Mouse (Mus musculus) urinary bladder, postnatal 36 days (tissue): Measurements from ENCODE around the gene Mtx3.
"Not testable (repeated sequence)": the region's sequence is repeated elsewhere in the genome, so short reads cannot be mapped to it uniquely, and the experiment has no call there.

Experiments used
- DNase-seq, 2 experiments: peaks; one replicate each; pipeline ENCODE4 v3.0.0; 2022; ENCODE audit warnings: low spot score in 2 of 2, mixed read lengths in 1 of 2

Gene Mtx3

DNA sequence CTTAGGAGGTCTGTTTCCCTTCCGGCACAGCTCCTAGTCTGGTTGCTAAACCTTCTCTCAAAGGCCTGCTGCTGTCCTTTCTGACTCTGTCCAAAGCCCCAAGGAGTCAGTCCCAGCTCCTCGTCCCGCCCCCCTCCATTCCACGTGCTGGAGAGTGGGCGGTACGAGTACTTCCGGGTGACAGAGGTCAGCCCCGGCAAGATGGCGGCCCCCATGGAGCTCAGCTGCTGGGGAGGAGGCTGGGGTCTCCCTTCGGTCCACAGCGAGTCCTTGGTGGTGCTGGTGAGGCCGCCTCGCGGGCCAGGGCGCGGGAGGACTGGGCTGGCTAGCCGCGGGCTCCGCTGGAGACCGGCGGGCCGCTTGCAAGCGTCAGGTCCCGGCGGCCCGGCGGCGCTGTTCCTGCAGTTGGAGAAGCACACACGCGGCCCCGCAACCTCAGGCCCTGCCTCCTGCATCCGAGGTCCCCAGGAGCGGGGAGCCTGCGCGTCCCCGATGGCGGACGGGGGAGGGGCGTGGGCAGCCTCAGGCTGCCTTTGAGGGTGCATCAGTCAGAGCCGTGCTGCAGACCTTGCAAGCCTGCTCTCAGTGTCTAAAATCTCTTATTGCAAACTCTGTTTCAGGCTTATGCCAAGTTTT, at the start of gene Mtx3:
TSS of gene Mtx3 (plus strand) at position 175 of the 636 bp plus-strand sequence.
- peak; percentile 71 to 77 for DNase-seq

- no peak for DNase-seq
Measured at GRCm38 (mm10) chr13:92798830-92799229, 45.7 kb upstream of the Mtx3 start.

GRCm38 (mm10) chr13:92799306-92799925, 45.1 kb upstream of the Mtx3 start:
- no peak for DNase-seq

DNA sequence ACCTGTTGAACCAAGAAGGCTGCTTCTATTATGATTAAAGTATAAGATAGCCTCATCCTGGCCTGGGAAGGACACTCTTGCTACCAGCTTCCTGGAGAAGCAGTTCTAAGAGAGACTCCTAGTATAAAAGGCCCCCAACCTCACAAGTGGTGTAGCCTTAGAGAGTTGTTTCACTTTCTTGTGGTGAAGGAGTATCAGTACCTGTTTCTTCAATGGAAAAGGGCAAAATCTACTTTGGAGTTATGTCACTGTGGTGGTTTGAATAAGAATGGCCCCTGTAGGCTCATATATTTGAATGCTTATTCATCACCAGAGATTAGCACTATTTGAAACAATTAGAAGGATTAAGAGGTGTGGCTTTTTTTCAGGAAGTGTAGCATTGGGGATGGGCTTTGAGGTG, 37.8 kb upstream of the Mtx3 start:
- no peak for DNase-seq

DNA sequence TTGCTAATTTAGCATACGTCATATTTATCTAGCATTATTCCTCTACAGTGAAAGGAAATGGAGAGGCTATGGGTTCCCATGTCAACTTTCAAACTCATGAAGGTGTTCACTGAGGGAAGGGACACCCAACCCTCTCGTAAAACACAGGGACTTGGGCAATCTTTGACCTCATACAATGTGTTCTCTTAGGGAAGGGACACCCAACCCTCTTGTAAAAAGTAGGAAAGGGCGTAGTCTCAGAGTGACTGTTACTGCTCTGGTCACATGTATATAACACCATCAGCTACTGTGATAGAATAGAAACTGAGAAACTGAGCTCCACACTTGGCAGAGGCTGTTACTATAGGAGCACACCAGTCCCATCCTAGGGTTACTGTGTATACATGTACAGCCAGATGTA, 36.7 kb upstream of the Mtx3 start:
- DNase-seq = no peak

DNA sequence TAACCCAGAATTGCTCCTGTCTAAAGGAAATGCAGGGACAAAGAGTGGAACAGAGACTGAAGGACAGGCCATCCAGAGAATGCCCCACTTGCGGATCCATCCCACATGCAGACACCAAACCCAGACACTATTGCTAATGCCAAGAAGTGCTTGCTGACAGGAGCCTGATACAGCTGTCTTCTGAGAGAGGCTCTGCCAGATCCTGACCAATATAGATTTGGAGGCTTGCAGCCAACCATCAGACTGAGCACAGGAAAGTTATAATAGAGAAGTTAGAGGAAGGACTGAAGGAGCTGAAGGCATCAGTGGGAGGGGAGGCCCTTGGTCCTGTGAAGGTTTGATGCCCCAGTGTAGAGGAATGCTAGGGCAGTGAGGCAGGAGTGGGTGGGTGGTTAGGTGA, 34.0 kb upstream of the Mtx3 start:
- not testable (repeated sequence) for DNase-seq

GRCm38 (mm10) chr13:92816329-92816728, 28.2 kb upstream of the Mtx3 start:
- DNase-seq = no peak

- DNase-seq = no peak
Measured at GRCm38 (mm10) chr13:92817357-92817756, 27.2 kb upstream of the Mtx3 start.

GRCm38 (mm10) chr13:92828820-92829219, 15.7 kb upstream of the Mtx3 start:
- no peak for DNase-seq

DNA sequence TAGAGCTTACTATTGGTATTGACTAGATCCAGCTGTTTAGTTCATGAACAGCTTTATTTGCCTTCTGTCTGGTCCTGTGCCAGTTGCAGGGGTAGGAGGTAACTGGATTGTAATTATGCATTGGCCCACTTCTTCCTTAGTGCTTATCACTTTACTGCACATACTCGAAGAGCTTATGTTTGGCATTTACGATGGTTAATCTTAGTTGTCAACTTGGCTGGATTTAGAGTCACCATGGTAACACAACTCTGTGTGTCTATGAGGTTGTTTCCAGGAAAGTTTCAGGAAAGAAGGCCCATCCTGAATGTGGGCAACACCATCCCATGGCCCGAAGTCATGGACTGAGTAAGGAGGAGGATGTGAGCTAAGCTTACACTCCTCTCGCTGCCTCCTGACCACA, 11.4 kb upstream of the Mtx3 start:
- DNase-seq = no peak

DNA sequence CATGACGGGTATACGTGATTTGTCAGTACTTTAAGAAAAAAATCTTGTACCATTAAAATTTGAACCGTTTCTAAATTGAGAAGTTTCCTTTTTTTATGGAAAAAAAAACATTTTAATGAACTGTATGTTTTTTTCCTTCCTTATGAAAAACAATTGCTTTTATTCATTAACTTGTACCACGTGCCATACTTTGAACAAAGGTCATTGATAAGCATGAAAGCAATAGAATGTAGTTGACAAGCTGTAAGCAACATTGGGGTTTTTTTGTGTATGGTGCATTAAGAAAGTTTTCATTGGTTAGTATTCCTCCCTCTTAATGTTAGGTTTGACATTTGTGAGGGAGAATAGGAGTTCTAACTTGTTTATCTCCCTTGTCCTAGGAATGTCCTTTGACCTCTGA, 1.9 kb downstream of the Mtx3 start:
- no peak for DNase-seq

- DNase-seq = no peak
Measured at GRCm38 (mm10) chr13:92847336-92847735, 2.8 kb downstream of the Mtx3 start.

- DNase-seq = no peak
Measured at GRCm38 (mm10) chr13:92848002-92848401, 3.4 kb downstream of the Mtx3 start.

DNA sequence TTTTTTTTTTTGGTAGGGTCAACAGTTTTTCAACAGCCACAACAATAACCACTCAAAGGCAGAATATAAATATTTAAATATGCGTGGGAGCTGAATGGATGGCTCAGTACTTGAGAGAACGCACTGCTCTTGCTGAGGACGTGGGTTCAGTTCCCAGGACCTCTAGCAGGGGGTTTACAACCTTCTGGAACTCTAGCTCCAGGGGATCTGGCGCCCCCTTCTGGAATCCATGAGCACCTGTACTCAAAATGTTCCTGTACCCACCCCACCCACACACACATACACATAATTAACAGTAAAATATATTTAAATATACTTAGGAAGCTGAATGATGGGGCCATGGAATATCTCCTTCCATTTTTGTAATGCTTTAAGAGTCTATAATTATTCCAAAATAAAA, 11.3 kb downstream of the Mtx3 start:
- no peak for DNase-seq

GRCm38 (mm10) chr13:92858808-92859207, 14.2 kb downstream of the Mtx3 start:
- DNase-seq = no peak

GRCm38 (mm10) chr13:92859959-92860358, 15.4 kb downstream of the Mtx3 start:
- DNase-seq = no peak

GRCm38 (mm10) chr13:92865358-92865757, 20.8 kb downstream of the Mtx3 start:
- DNase-seq = no peak

- no peak for DNase-seq
Measured at GRCm38 (mm10) chr13:92866680-92867079, 22.1 kb downstream of the Mtx3 start.

- no peak for DNase-seq
Measured at GRCm38 (mm10) chr13:92879514-92879913, 35.0 kb downstream of the Mtx3 start.

- no peak for DNase-seq
Measured at GRCm38 (mm10) chr13:92879933-92880332, 35.4 kb downstream of the Mtx3 start.

DNA sequence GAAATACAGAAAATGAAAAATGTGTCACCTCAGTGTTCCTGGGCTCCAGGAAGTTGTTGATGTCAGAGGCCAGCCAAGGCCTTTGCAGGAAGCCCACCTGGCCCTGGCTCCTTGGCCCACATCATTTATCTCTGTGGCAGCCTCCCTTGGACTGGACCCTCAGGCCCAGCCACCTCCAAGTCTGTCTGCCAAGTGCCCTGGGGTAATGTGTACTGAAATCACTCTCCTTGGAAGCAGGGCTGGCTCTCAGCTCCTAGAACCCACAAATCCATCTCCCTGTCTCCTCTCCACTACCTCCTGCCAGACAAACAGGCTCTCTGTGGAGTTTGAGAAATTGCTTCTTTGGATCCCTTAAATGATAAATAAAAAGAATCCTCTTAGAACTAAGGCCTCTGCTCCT, 36.0 kb downstream of the Mtx3 start:
- DNase-seq = no peak

DNA sequence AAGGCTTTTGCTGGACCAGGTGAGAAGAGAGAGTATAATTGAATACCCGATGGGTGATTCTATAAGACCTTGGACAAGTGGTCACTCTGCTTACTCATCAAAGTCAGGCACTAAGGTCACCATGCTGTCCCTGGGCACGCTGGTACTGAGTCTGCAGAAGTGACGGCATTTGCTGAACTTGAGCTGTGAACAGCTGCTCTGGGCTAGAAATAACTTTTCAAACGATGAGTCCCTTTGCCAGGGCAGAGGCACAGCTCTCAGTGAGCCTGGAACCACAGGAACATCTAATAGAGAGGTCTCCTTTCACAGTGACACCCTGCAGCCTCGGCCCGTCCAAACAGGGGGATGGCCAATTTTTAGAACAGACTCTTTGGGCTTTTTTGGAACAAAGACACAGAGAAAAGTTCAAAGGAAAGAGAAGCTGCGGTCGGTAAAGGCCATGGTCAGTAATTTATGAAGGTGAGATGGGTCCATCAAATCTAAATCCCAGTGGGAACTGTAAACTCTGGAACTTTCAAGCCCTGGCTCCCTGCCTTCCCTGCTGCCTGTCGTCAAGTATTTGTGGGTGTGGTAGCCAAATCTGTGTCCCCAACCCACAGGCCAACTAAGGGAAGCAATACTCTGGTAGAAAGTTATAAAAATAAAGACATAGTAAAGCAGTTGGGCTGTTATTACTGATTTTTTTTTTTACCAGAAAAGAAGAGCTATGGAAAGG, 37.9 kb downstream of the Mtx3 start:
- no peak for DNase-seq
